Mouse (Mus musculus): ENCODE measurements around the gene Por. TPM values are rescaled to one million over a fixed set of nuclear protein-coding genes. Genes with fewer than 3 reads are reported as not detected.

Por gene
- total RNA-seq, 1 experiment = 125 TPM

DNA sequence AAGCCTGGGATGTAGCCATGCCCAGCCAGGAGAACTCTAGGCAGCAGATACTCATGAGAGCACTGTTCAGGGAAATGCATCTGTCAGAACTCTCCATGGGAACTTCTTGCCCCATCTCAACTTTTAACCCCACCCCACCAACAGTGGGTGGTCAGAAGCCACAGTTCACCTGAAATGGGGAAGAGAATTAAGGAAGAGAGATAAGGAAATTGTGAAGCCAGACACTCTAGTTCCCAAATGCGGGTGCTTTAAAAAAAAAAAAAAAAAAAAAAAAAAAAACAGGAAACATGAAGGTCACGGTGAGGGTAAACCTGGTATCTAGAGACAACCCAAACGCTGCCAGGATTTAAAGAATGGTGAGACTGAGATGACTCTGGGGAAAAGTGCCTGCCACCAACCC, 102.7 kb downstream of the Por start:
- peaks cover 0 to 2% of the 10 kb centered on the region in 2 experiments; a peak in 1 of 4 replicates for H3K4me1 ChIP-seq (ENCODE audit: control insufficient read depth in 2 of 2, insufficient read depth in 2 of 2, low read length in 2 of 2, poor library complexity in 1 of 2)
- no peak overlapping the region for H3K4me3 ChIP-seq (ENCODE audit: insufficient read depth in 1 of 2, low read depth in 1 of 2, low read length in 2 of 2, poor library complexity in 1 of 2, severe bottlenecking in 1 of 2)
- H3K9ac ChIP-seq (ENCODE audit: insufficient read depth, low read depth, low read length, poor library complexity, severe bottlenecking) = no peak overlapping the region
- in situ Hi-C loops (cut with MboI; ENCODE audit: low sequenced_read_pairs in 2 of 2, unreplicated experiment in 2 of 2) = loop anchor here (5.0 to 25.0 kb wide), 2 partner anchors 155 to 360 kb away; no protein-coding TSS in a partner anchor
- no peak for DNase-seq (ENCODE audit: low read depth, low spot score)
- H3K9me3 ChIP-seq (ENCODE audit: control insufficient read depth, insufficient read depth, low read depth, low read length) = no peaks in the 10 kb centered on the region
- TF ChIP-seq ZNF384 (IDR thresholded peaks at IDR 0.05; ENCODE audit: low read depth, low read length) (peak; percentile 46; the same call in 1 of the 2 replicates), MAFK (IDR thresholded peaks at IDR 0.05; ENCODE audit: insufficient read depth, low read depth, low read length) (no peak)
- no peaks in the 10 kb centered on the region for H3K36me3 ChIP-seq (ENCODE audit: control insufficient read depth, insufficient read depth, low read length, poor library complexity, severe bottlenecking)
- no peak overlapping the region for H3K27ac ChIP-seq (ENCODE audit: insufficient read depth, low read depth, low read length, poor library complexity, severe bottlenecking)

DNA sequence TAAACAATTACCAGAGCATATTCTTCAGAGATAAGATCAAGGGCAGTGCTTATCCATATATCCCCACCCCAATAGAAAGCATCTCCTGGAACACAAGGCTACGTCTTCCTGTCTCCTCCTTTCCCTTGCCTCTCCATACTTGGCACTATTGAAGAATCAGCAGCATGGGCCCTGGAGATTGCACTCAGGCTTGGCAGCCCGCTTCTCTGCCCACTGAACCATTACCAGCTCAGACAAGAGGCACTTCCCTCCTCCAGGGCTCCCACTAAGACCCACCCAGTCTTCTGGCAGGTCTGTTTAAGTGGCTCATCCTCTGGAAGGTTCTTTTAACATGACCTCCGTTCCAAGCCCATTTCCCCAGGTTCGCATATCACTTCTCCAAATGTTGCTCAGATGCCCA, 106.7 kb downstream of the Por start:
- Histone ChIP-seq H3K9ac (ENCODE audit: insufficient read depth, low read depth, low read length, poor library complexity, severe bottlenecking) (no peak overlapping the region), H3K27ac (ENCODE audit: insufficient read depth, low read depth, low read length, poor library complexity, severe bottlenecking) (no peak overlapping the region), H3K9me3 (ENCODE audit: control insufficient read depth, insufficient read depth, low read depth, low read length) (no peaks in the 10 kb centered on the region), H3K4me1 (ENCODE audit: control insufficient read depth in 2 of 2, insufficient read depth in 2 of 2, low read length in 2 of 2, poor library complexity in 1 of 2) (peaks cover 2 to 5% of the 10 kb centered on the region in 2 experiments; a peak in 1 of 4 replicates), H3K4me3 (ENCODE audit: insufficient read depth in 1 of 2, low read depth in 1 of 2, low read length in 2 of 2, poor library complexity in 1 of 2, severe bottlenecking in 1 of 2) (no peak overlapping the region), H3K36me3 (ENCODE audit: control insufficient read depth, insufficient read depth, low read length, poor library complexity, severe bottlenecking) (peaks cover 6% of the 10 kb centered on the region)
- no peak for DNase-seq (ENCODE audit: low read depth, low spot score)
- TF ChIP-seq ZC3H11A (IDR thresholded peaks at IDR 0.05; ENCODE audit: borderline replicate concordance, low read depth, low read length) (no peak), HCFC1 (IDR thresholded peaks at IDR 0.05; ENCODE audit: borderline replicate concordance, insufficient read depth, low read length) (no peak), ZNF384 (IDR thresholded peaks at IDR 0.05; ENCODE audit: low read depth, low read length) (no peak), CHD2 (IDR thresholded peaks at IDR 0.05; ENCODE audit: low read depth, low read length) (no peak), MAFK (IDR thresholded peaks at IDR 0.05; ENCODE audit: insufficient read depth, low read depth, low read length) (no peak)
- in situ Hi-C loops (cut with MboI; ENCODE audit: low sequenced_read_pairs in 2 of 2, unreplicated experiment in 2 of 2) = no loop called here

DNA sequence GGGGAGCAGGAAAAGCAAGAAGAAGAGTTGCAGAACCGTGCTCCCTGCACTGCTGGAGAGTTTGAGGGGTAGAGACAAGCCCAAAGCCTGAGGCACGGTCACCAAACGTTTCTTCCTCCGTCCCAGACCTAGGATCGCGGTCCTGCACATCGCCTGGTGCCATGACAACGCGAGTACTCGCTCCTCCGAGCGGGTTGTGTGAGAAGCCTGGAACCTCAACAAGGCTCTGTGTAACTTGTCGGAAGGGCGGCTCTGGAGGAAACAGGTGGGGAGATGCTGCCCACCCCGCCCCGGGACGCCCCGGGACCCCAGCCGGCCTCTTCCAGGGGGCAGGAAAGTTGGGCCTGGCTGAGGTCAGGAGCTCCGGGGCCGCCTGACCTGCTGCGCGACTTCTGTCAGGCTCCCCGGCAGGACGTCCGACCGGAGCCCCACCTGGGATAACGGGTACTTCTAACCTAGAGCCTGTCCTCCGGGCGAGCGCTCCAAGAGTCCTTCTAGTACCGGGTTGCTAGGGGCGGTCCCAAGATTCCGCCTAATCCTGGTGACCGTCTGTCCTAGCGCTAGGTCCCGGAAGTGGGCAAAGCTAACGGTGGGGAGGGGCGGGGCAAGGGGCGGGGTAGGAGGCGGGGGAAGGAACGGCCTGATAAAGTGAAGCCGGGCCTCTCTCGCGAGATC, 108.1 kb downstream of the Por start, which contains the start of gene Styxl1:
Gene Styxl1 (minus strand): TSS at position 590 of the 675 bp plus-strand sequence.
- no peaks in the 10 kb centered on the region for H3K9me3 ChIP-seq (ENCODE audit: control insufficient read depth, insufficient read depth, low read depth, low read length)
- peaks cover 2 to 5% of the 10 kb centered on the region in 2 experiments; a peak in 1 of 4 replicates for H3K4me1 ChIP-seq (ENCODE audit: control insufficient read depth in 2 of 2, insufficient read depth in 2 of 2, low read length in 2 of 2, poor library complexity in 1 of 2)
- DNase-seq (ENCODE audit: low read depth, low spot score) = no peak
- H3K36me3 ChIP-seq (ENCODE audit: control insufficient read depth, insufficient read depth, low read length, poor library complexity, severe bottlenecking) = peaks cover 18% of the 10 kb centered on the region
- H3K27ac ChIP-seq (ENCODE audit: insufficient read depth, low read depth, low read length, poor library complexity, severe bottlenecking) = peak within 1 kb of the TSS; percentile 88
- H3K9ac ChIP-seq (ENCODE audit: insufficient read depth, low read depth, low read length, poor library complexity, severe bottlenecking) = peak within 1 kb of the TSS; percentile 100
- peak within 1 kb of the TSS; percentile 70 to 98 for H3K4me3 ChIP-seq (ENCODE audit: insufficient read depth in 1 of 2, low read depth in 1 of 2, low read length in 2 of 2, poor library complexity in 1 of 2, severe bottlenecking in 1 of 2)
- in situ Hi-C loops (cut with MboI; ENCODE audit: low sequenced_read_pairs in 2 of 2, unreplicated experiment in 2 of 2) = no loop called here
- TF ChIP-seq MAFK (IDR thresholded peaks at IDR 0.05; ENCODE audit: insufficient read depth, low read depth, low read length) = no peak

DNA sequence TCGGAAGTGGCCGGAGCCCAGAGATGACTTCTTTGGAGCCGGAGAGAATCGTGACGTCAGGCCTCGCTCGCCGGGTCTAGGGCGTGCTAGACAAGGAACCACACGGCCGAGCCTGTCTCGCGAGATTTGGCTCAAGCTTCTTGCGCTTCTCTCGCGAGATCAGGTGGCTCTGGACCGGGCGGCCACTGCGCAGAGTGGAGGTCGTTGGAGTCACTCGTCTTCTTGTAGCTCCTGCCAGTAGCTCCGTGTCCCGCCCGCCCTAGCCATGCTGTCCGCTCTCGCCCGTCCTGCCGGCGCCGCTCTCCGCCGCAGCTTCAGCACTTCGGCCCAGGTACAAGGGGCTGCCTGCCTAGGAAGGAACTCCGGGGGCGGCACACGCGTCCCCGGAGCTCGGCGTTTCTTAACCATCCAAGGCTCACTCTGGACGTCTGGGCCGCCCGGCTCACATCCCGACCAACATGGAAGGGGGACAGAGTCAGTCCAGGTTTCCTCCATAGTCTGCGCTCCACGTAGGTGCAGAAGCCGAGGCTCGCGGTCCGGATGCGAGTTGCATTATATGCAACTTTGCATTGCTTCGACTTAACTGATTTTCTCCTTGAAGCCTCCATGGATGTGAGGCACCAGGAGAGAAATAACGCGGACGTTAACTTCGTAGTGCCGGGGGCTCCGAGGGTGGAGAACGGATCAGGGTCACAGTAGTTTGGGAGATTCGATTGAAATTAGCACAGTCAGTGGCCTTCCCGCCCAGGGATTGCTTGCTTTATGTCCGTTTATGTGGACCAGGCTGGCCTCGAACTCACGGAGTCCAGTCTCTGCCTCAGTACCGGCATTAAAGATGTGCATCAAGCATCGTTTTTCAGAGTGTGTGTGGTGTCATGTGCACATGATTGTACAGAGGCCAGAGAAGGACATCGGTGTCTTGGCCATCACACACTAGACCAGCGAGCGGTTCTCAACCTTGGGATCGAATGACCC, 108.9 kb downstream of the Por start, which contains the start of gene Mdh2:
Gene Mdh2 (plus strand): TSS at position 10 of the 975 bp plus-strand sequence.
- peak within 1 kb of the TSS; percentile 100 for H3K9ac ChIP-seq (ENCODE audit: insufficient read depth, low read depth, low read length, poor library complexity, severe bottlenecking)
- H3K4me1 ChIP-seq (ENCODE audit: control insufficient read depth in 2 of 2, insufficient read depth in 2 of 2, low read length in 2 of 2, poor library complexity in 1 of 2) = peaks cover 2 to 5% of the 10 kb centered on the region in 2 experiments; a peak in 1 of 4 replicates
- H3K9me3 ChIP-seq (ENCODE audit: control insufficient read depth, insufficient read depth, low read depth, low read length) = no peaks in the 10 kb centered on the region

More for the DNA sequence above, 108.9 kb downstream of the Por start, which contains the start of gene Mdh2:
- peak within 1 kb of the TSS; percentile 70 to 98 for H3K4me3 ChIP-seq (ENCODE audit: insufficient read depth in 1 of 2, low read depth in 1 of 2, low read length in 2 of 2, poor library complexity in 1 of 2, severe bottlenecking in 1 of 2)
- H3K27ac ChIP-seq (ENCODE audit: insufficient read depth, low read depth, low read length, poor library complexity, severe bottlenecking) = peak within 1 kb of the TSS; percentile 88
- in situ Hi-C loops (cut with MboI; ENCODE audit: low sequenced_read_pairs in 2 of 2, unreplicated experiment in 2 of 2) = no loop called here
- TF ChIP-seq CHD2 (IDR thresholded peaks at IDR 0.05; ENCODE audit: low read depth, low read length) (peak; percentile 100), ZNF384 (IDR thresholded peaks at IDR 0.05; ENCODE audit: low read depth, low read length) (no peak), MAFK (IDR thresholded peaks at IDR 0.05; ENCODE audit: insufficient read depth, low read depth, low read length) (no peak), ZC3H11A (IDR thresholded peaks at IDR 0.05; ENCODE audit: borderline replicate concordance, low read depth, low read length) (no peak), HCFC1 (IDR thresholded peaks at IDR 0.05; ENCODE audit: borderline replicate concordance, insufficient read depth, low read length) (0 out of 2 replicates have a peak, but pooled peaks have one; percentile 8)
- peak; percentile 100 for DNase-seq (ENCODE audit: low read depth, low spot score)
- peaks cover 26% of the 10 kb centered on the region for H3K36me3 ChIP-seq (ENCODE audit: control insufficient read depth, insufficient read depth, low read length, poor library complexity, severe bottlenecking)
